Mouse (Mus musculus) CD4-positive helper T cell, adult 2 months (primary cell): ENCODE results near the gene Gm10382.
A peak's percentile ranks its signal among the peaks of the same experiment; 100 is the strongest.
"Not testable (repeated sequence)": the region's sequence is repeated elsewhere in the genome, so short reads cannot be mapped to it uniquely, and the experiment has no call there.

Experiments used
- DNase-seq: peaks from one replicate; pipeline ENCODE4 v3.0.0-alpha.2; 2012; ENCODE audit warnings: low read depth, missing footprints, low spot score

Gene Gm10382

DNA sequence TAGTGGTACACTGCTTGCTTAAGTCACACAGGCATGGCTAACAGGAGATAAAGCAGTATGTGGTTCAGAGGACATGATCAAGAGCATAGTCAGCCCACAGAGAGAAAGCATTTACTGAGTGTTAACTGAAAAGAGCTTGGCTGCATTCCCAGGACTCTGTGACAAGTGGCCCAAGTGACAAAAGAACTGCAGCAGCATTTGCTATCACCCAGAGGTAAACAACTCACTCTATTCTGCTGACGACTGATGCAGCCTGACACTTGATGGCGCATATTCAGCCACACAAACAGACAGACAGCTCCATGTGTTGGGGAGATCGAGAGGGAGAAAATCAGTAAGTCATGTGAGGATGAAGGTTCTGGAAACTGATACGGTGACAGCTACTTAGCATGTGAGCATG lies 24.6 kb downstream of the Gm10382 start:
- DNase-seq, result no peak

GRCm38 (mm10) chr5:125416183-125416582 lies 27.1 kb downstream of the Gm10382 start:
- DNase-seq, result no peak

DNA sequence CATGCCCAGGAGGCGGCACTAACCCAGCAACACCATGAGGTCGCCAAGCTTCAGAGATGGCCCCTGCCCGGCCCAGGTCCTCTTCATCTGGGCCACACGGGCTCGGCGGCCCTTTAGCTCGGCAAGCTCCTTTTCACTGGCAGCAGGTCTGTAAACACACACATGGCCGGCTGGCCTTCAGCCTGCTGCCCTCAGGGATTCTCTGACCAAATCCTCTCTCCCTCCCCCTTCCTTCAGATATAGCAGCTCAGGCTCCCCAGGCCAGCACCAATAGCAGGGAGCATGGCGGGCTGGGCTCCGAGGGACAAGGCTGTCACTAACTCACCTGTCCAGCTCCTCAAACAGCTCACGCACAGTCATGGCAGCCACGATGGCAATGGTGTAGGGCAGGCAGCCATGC lies 29.5 kb downstream of the Gm10382 start:
- DNase-seq, result no peak

GRCm38 (mm10) chr5:125419124-125419523 lies 30.0 kb downstream of the Gm10382 start:
- DNase-seq, result no peak

- no peak for DNase-seq
These were observed 36.7 kb downstream of the Gm10382 start for GRCm38 (mm10) chr5:125425698-125426276.

- no peak for DNase-seq
These were observed 37.2 kb downstream of the Gm10382 start for GRCm38 (mm10) chr5:125426343-125426742.

- not testable (repeated sequence) for DNase-seq
These were observed 43.2 kb downstream of the Gm10382 start for GRCm38 (mm10) chr5:125432324-125432723.

- peak; percentile 97 for DNase-seq
These were observed 44.7 kb downstream of the Gm10382 start, which contains the start of gene Dhx37 for GRCm38 (mm10) chr5:125433793-125434337. TSS of gene Dhx37 (minus strand) at chr5:125434121.

DNA sequence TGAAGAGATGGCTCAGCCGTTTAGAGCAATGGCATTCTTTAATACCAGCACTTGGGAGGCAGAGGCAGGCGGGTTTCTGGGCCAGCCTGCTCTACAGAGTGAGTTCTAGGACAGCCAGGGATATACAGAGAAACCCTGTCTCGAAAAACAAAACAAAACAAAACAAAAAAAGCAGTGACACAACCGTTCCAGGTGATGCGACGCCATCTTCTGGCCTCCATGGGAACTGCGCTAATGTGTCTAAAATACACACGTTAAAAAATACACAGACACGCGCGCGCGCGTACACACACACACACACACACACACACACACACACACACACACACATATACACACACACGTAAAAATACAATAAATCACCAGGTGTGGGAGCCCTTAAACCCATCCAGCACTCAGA lies 45.2 kb downstream of the Gm10382 start:
- DNase-seq, result not testable (repeated sequence)
